Mouse (Mus musculus): Measurements from ENCODE around the gene Nol4l.
"Not testable (repeated sequence)": the region's sequence is repeated elsewhere in the genome, so short reads cannot be mapped to it uniquely, and the experiment has no call there.

The Nol4l gene

DNA sequence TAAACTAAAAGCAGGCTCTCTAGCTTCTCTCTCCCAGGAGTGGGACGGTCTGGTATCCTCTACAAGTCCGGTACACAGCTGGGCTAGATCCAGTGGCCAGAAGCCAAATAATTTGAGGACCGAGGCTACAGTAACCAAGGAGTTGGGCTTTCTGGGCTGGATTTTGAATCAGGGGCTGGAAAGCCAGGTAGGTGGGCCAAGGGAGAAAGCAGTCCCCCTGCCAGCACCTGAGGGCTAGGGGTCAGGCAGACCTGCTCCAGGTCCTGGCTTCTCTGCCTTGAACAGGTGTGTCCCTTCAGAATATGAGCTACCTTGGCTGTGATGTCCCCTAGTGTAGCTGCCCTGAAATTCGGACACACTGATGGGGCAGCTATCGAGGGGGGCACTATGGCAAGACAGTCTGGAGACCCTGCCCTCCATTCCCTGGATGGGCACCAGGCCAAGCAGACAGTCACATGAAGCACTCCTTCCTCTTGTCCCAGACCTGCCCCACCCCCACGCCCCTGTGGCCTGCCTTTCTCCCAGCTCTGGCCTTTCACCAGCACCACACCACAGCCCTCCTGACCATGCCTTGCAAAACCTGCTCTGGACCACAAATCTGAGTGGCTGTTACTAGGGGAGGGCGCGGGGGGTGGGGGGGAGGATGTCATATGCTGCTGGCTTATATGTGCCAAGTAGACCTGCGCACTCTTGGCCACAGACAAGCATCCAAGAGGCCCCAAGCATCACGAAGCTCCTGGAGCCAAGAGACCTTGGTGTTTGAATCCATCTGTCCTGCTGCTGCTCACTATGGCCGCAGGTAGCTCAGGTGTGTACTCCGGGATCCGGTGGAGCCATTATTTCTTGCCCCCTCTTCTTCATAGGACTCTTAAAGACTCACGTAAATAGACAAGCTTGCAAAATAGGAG, 17.1 kb downstream of the Nol4l start:
- no peak for DNase-seq (ENCODE audit: low read depth, low spot score)

DNA sequence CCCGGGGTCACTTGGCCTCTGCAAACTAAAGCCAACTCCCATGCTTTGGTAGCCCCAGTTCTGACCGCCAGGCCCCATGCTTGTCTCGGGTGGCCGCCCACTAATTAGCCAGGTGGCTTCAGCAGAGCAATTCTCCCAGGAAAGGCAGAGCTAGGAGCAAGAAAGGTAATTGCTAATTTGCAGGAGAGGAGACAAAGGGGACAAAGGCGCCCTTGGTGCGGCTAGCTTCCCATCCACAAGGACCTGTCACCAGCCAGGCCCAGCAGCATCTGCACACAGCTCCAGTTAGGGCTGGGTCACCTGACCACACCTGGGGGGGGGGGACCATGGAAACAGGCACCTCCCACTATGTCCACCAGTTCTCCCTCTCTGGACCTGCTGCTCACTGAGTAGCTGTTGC, 18.2 kb downstream of the Nol4l start:
- no peak for DNase-seq (ENCODE audit: low read depth, low spot score)

DNA sequence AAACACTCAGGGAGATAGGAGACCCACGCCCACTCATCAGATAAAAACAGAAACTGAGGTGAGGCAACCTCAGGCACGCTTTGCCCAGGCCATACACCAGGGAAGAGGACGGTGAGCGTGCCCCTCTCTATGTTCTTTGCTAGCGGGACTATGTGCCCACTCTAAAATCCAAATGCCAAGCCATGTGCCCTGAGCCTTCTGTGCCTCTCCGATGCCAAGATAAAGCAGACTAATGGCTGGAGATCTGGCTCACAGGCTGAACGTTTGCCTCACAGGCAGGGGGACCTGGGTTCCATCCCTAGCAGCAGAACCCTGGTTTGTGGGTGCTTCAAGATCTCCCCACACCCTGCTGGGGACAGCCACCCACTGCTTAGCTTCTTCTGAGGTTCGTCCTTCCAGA, 19.6 kb downstream of the Nol4l start:
- DNase-seq (ENCODE audit: low read depth, low spot score) = no peak

DNA sequence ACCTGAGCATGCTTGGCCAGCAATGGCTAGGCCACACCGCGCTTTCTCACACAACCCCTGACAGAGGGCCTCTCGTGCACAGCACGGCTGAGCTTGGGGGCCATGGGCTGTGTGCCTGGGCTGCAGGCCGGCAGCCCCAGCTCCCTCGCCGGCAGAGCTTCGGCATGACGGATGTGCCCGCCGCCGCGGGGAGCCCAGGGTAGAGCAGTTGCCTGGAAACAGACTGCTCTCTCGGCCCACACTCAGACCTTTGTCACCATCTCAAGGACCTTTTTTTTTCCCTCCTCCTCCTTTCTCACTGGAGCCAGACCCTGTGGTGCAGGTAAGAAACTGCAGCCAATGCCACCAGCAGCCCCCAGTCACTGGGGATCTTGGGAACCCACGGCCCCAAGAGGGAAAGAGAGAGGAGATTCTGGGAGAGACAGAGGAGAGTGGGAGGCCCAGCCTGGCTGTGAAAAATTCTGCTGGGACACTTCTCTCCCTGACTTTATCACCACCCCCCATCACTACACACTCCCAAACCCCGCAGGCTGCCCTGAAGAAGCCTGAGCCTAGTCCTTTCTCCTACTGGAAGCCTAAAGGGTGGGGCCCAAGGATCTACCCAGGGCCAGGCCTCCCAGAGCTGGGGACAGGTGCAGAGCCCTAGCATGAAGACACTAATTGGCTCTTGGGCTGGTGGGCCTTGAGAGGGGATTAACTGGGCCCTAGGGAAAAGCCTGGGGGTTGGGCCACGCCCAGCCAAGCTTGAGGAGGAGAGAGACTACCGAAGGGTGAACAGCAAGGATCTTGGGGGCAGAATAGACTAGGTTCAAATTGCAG, 20.4 kb downstream of the Nol4l start:
- DNase-seq (ENCODE audit: low read depth, low spot score) = no peak

DNA sequence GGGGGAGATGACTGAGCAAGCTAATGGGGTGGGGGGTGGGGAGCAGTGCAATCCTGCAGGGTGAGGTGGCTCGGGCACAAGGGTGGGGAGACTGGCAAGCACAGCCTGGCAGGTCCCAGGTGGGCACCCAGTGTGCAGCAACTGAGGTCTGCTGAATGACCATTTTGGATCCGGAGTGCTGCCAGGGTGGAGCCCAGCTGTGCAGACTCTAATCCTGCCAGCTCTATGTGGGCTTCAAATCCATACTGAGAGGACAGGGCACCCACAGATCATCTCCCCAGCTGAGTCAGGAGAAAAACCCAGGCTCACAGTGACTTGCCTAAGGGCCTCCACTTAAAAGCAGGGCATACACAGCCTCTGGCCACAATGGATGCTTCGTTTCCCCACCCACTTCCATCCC, 21.4 kb downstream of the Nol4l start:
- no peak for DNase-seq (ENCODE audit: low read depth, low spot score)

DNA sequence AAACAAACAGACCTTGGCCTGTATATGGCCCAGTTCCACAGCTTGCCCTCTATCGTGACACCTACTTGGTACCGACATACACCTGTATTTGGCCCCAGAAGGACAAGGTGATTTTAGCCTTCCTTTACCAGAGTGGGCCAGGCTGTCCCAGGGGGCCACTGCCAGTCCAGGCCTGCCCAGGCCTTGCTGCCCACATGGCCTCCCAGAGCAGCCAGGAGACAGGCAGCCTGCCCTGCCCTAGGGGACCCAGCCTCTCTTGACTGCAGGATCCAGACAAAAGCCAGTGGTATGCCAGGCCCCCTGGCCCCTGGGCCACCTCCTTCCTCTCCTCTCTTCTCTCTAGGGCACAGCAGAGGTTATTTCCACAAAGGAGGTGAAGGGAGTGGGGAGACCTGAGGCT, 21.8 kb downstream of the Nol4l start:
- no peak for DNase-seq (ENCODE audit: low read depth, low spot score)

DNA sequence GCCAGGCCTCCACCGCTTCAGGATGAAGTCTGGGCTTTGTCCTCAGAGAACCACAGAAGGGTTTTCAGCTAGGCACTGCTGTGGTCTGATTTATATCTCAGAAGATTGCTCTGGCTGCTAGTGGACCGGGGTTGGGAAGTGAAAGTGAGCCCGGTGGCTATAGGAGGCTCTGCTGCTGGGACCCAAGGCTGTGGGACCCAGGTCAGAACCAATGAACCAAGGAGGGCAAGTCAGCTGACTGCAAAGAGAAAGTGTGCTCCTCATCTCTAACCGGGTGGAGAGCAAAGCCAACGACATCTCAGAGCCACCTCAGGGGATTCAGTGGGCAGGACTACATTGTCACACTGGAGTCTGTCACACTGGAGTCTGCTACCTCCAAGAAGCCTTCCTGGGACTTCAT, 23.4 kb downstream of the Nol4l start:
- no peak for DNase-seq (ENCODE audit: low read depth, low spot score)

DNA sequence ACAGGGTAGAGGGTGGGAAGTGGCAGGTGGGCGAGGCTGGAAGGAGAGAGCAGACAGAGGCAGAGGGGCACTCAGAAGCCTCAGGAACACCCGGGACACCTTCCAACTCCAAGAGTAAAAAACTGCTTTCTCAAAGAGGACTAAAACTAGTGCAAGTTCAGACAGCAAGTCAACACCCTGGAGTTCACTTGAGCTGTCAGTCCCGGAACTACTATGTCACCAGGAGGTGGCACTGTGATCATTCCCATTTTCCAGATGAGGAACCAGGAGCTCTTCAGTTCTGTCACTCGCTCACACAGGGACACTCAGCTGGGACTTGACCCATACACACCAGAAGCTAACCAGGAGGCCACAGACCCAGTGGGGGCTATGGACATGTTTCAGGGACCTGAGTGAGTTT, 30.6 kb downstream of the Nol4l start:
- no peak for DNase-seq (ENCODE audit: low read depth, low spot score)

DNA sequence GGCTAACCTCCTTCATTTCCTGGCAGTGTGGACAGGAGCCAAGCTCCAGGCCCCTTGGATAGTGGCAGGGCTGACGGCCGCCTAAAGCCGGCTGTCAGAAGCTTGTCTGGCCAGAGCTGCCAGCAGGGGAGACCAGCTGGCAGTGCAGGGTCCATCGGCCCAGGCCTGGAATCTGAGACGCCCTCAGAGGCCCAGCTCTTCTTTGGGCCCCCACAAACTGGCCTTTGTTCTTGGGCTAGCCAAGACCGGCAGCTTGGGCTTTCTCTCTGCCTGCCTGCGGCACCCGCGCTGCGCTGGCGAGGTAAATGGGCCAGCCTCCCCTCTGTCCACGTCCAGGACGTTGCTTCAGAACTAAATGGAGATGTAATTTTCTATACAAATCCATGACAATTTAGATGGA, 32.9 kb downstream of the Nol4l start:
- DNase-seq (ENCODE audit: low read depth, low spot score) = no peak

DNA sequence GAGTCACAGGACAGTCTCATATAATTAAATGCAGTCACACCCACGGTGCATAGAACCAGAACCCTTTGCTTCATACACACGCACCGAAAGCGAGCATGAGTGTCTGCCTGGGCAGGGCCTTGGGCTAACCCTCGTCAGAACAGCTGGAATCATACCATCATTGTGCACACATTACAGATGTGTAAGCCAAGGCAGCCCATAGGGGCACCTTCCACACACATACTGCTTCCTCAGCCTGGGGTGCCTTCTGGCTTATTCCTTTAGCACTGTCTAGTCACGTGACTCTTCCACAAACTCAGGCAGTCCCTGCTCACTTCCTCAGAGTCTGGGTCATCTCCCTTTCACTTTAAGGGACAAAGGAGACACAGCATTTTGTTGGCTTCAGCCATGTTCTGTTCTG, 33.5 kb downstream of the Nol4l start:
- DNase-seq (ENCODE audit: low read depth, low spot score) = no peak

DNA sequence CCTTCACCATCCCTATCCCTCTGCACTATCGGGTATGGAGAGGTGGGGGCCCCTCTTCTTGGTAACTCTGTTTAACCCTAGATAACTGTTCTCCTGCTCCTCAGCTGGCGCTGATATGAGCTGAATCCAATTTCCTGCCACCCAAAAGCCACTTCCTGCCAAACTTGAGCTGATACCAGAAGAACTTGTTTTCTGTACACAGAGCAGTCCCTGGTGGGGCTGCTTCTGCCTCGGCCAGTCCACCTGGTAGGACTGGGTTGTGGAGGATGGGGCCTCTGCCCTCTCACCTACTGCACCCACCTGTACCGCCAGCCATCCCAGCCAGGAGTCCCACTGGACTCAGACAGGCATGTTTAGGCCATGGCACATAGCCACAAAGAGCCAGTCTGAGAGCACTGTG, 34.0 kb downstream of the Nol4l start:
- DNase-seq (ENCODE audit: low read depth, low spot score) = no peak

DNA sequence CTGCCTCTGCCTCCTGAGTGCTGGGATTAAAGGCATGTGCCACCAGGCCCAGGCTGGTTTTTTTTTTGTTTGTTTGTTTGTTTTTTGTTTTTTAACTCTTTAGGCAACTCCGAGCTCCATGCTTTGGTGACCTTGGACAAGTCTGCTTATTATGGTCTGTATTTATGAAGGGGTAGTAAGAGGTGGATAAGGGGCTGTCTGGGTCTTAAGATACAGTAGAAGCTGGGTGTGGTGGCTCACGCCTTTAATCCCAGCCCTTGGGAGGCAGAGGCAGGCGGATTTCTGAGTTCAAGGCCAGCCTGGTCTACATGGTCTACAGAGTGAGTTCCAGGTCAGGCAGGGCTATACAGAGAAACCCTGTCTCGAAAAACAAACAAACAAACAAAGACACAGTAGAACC, 34.4 kb downstream of the Nol4l start:
- not testable (repeated sequence) for DNase-seq (ENCODE audit: low read depth, low spot score)

DNA sequence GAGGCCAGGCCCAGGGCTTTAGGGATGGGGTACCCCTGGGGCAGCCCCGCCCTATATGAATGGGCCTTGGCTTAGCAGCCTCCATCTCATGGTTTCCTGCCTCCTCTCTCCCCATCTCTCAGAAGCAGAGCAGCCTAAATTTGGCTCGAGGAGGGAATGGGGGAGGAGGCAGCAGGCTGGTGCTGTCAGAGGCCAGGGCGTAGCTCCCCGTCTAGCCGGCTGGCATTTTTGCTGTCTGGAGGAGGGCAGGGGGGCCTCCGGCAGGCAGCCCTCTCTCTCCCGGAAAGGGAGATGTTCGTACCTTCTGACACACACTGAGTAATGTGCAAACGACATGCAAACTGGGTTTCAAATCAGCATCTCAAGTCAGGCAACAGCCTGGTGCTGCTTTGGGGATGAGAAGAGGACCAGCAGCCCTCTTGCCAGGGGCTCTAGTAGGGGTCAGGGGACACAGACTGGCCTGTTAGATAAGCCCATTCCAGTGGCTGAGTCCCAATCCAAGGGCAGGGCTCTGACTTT, 35.4 kb downstream of the Nol4l start:
- no peak for DNase-seq (ENCODE audit: low read depth, low spot score)

DNA sequence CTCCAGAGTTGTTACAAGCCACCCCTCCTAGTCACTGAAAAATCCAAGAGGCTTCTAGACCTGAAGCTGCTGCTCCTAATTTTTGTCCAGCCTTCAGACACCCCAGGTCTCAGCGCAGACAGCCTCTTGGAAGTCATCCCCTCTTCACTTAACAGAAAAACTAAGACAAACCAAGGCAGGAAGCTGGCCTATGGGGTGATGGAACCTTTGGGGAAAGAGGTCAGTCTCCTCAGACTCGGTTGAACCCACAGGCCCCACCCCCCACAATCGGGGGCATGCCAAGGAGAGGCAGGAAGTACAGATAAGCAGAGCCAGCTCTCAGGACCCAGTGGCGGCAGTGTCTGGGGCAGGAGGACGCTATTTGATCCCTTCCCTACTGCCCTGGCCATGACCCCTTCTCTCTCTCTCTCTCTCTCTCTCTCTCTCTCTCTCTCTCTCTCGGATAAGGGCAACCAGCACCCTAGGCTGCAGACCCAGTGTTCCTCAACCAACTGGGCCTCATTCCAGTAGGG, 35.9 kb downstream of the Nol4l start:
- no peak for DNase-seq (ENCODE audit: low read depth, low spot score)

DNA sequence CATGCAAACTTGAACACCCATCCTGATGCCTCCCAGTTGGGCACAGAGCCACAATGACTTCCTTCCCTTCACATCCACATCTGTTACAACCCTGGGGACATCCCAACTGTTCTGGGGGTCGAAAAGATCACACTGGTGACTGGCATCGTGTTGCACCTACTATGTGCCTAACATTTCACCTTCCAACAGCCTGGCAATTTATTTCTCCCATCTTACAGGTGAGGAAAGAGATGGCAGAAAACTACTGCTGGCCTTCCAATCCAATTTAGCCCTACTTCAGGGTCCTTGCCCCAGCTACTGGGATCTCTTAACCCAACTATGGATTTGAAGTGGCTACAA, 36.4 kb downstream of the Nol4l start:
- DNase-seq (ENCODE audit: low read depth, low spot score) = no peak

DNA sequence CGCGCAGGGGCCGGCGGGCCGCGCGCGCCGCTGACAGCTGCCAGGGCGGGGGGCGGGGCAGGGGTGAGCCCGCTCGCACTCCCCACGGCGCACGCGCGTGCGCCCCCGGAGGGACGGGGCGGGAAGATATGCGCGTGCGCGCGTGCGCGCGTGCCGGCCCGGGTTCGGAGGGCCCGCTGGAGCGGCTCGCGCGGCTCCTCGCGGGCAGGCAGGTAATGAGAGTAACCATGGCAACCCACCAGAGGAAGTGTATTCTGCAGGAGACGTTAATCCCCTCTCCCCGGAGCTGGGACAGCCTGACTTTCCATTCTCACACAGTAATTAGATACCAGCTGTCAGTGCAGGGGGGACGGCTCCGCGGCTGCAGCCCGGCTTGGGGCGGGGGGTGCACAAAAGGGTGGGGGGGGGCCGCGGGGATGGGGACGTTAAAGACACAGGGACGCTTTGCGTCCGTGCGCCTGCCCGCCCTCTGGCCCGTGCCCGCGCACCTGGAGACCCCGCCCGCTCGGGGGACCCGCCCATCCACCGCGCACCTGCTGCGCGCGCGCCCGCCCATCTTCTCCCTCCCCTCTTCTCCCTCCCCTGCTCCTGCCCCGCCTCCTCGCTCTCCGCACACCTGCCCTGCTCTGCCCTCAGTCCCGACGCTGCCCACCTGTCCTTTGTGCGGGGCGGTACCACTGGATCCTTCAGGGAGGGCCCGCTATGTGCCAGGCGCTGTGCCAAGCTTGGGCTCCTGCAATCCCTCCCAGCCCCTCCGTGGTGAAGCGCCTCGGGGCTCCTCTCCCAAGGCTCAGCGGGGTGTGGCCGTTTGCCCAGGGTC, 37.0 kb downstream of the Nol4l start, which contains the start of gene 4930404H24Rik:
TSS of gene 4930404H24Rik (plus strand) at position 218 of the 820 bp plus-strand sequence.
- peak; percentile 80 for DNase-seq (ENCODE audit: low read depth, low spot score)

DNA sequence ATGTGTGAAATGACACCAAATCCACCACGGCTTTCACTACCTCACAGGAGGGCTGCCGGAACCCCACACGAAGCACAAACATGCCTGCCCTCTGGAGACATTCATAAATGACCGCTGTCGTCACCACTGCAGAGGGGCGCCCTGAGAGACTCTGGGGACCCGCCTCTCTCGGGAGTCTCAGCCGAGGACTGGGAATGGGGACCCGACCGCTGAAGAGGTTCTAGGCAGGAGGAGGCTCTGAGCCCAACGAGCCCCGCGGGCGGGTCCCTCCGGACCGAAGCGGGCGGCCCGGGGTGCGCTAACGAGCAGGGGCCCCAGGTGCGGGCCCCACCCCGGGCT, 37.6 kb downstream of the Nol4l start:
- no peak for DNase-seq (ENCODE audit: low read depth, low spot score)

DNA sequence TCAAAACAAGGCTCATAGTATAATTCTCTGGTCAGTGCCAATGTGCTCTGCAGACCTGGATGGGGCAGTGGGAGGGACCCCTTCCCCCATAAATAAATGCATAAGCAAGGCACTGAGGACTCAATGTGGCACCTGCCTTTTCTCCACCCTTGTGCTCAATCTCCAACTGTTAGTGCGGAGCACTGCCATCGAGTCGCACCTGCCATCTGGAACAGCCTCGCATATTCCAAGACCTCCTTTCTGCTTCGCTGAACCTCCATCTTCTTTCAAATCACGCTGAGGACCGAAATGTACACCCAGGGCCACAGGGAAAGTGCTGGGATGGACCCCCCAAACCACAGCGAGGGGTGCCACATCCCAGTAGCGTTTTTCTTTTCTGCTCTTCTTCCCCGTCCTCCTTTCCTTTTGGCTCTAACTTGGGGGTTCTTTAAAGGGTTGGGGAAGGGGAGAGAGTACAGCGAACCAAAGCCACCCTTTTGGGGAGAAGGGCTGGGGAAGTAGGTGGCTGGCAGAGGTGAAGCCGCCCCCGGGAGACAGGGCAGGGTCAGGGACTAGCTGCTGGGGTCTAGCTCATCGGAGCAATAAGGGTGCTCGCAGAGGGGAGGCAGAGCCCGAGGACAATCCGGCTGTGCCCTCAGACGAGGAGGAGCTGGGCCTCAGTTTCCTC, 38.1 kb downstream of the Nol4l start:
- DNase-seq (ENCODE audit: low read depth, low spot score) = no peak

DNA sequence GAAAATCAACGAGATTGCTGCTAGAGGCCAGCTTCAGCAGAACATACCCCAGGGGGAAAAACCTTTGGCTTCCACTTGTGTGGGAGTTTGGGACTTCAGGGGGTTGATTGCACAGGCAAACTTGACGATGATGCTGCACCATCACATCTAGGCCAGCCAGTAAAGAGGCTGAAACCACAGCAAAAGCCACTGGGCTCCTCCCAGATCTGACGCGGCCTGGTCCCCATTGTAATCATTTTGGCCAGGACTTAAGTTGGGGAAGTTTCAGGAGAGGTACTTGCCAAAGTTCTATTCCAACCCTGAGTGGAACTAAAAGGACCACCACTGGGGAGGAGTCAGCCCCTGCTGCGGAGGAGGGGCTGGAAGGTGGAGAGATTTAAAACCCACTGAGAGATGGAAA, 38.8 kb downstream of the Nol4l start:
- no peak for DNase-seq (ENCODE audit: low read depth, low spot score)

DNA sequence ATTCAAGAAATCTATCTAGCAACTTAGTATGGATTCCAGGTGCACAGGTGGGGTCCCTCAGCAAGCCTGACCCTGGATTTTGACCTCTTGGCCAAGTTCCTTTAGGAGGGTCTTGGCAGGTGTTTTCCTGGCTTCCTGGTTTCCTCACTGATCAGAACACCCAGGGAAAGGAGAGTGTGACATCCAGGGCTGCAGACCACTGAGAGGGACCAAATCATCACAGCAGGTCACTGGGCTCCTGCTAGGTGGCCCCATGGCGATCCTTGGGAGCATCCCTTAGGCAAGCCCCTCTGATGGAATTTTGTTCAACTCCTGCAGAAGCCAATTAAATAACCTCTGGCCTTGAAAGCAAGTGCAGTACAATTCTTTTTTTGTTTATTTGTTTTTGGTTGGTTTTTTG, 39.7 kb downstream of the Nol4l start:
- DNase-seq (ENCODE audit: low read depth, low spot score) = no peak

DNA sequence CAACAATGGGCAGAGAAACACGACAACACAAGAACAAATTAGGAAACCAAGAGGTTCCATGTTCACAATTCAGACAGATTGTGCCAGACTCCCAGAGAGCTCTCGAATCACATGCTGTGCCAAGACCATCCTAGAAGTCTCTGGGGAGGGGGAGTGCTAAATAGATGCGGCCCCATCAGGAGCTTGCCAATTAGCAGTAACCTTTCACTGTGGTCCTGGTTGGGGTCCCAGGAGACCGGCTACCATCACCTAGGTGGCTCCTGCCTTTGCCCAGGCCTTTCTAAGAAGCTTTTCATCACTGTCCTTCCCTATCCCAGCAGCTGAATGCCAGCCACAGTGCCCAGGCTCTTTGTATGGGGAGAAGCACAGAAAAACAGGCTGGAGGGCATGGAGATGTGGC, 45.7 kb downstream of the Nol4l start:
- no peak for DNase-seq (ENCODE audit: low read depth, low spot score)

Measured in brain, embryonic 18.5 days (tissue).